Mouse (Mus musculus) thymus, postnatal 14 days (tissue): ENCODE measurements around the gene Sdccag8.
"Not testable (repeated sequence)": the region's sequence is repeated elsewhere in the genome, so short reads cannot be mapped to it uniquely, and the experiment has no call there.

Source experiments
- DNase-seq: peaks from one replicate; pipeline ENCODE4 v3.0.0; 2021

The Sdccag8 gene

GRCm38 (mm10) chr1:176879614-176880013 lies 65.2 kb downstream of the Sdccag8 start:
- DNase-seq, result no peak

DNA sequence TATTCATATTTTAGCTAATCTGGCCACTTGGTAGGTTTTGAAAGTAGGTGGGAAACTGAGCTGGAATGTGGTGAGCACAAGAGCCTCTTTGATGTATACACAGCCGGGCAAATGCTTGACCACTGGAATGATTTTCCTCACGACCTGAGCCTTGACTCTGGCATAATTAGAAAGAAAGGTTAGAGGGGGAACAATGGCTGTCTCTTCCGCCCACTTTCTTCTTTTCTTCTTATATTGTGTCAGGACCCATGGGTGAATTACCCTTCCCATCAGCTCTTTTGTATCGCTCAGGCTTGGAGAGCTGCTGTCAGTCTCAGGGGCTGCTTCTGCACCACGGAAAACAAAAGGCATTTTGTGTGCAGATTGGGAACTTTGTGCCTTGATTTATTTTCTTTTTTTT lies 65.6 kb downstream of the Sdccag8 start:
- DNase-seq, result no peak

- no peak for DNase-seq
Observed at GRCm38 (mm10) chr1:176880943-176881342, 66.5 kb downstream of the Sdccag8 start.

DNA sequence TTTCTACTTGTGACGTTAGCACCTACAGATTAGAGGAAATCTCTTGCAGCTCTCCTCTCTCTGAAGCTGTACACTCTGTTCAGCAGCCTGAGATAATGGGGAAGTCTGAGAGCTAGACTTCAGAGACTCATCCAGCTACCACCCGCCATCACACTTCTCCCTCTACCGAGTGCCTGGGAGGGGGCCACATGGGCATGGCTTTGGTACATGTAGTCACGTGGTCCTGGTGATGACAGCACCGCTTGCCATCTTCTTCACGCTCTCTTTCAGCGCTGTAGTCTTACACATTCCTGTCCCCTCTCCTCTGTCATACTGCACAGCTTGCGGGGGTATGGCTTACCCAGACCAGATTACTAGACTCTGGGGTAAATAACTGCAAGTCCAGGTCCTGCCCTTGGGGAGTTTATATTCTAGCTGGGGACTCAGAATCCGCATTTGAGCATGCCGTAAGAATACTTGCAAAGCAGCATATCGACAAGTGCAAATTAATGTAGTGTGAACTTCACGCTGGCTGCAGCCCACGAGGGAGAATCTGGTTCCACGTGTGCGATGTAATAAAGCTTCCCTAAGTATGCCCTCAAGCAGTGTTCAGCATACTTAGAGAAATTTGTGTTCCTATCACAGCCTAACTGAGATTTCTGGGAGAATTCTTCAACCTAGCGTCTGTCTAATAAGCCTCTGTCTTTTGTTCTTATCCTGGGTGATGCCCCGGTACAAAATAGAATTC lies 70.9 kb downstream of the Sdccag8 start:
- DNase-seq, result no peak

DNA sequence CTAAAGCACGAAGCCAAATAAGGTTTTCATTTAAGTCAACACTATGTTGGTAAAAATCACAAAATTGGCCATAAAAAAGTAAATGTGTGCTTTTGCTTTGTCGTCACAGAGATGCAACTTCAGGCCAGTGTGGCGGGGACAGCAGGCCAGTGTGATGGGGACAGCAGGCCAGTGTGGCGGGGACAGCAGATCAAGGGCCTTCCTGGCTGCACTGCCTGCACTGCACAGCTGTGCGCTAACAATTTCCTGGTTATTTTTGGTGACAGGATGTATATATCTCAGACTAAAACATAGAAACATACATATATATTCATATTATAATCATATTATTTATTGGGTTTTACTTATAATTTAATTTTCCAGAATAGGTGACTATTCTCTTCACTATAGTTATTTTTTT lies 71.5 kb downstream of the Sdccag8 start:
- DNase-seq, result no peak

DNA sequence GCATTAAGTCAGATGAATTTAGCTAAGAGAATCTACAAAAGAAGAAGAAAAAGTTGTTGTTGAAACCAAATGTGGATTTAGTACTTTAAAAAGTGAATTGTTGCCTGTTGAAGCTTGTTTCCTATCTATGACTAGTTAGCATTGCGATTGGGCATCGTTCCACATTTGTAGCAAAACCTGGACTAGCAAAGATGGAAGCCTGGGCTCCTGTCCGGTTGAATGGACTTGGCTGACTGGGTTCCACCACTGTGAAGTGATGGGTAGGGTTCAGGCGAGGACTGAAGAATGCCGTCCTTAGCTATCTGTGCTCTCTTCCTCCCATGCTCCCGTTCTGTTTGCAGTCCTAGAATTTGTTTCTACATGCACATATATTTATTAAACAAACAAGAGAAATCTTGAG lies 89.3 kb downstream of the Sdccag8 start:
- DNase-seq, result no peak

DNA sequence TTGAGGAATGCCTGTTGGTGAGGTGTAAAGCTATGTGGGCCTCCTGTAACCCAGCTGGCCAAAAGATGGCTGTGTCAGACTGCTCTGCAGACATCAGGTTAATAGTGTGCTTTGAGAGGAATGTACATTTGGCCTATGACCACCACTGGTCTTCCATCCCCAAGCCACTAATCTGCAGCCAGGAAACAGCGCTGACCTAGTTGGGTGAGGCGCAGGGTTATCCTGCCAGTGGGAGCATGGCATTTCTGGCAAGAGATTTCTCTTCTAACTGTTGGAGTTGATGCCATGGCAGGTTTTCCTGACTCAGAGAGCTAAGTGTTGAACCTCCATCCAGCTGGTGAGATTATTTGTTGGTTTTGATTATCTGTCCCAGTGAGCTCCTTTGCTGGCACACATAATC lies 101.5 kb downstream of the Sdccag8 start:
- DNase-seq, result no peak

- no peak for DNase-seq
Observed at GRCm38 (mm10) chr1:176919486-176919885, 105.0 kb downstream of the Sdccag8 start.

DNA sequence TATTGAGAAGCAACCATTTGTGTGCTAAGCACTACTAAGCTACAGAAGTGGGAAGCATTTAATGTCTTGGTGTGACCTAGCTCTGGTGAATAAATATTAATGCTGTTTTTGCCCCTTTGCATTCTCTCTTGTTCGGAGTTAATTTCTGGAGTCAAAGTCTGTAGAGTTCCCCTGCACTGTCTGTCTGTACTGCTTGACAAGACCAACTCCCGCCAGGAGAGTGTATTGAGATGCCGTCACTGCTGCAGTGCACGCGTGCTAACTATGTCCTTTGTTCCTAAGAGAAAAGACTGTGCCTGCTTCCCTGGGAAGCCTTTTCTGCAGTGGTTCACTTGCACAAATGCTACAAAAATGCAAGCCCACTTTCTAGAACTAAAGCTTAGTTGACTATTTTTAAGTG lies 108.4 kb downstream of the Sdccag8 start:
- no peak for DNase-seq

DNA sequence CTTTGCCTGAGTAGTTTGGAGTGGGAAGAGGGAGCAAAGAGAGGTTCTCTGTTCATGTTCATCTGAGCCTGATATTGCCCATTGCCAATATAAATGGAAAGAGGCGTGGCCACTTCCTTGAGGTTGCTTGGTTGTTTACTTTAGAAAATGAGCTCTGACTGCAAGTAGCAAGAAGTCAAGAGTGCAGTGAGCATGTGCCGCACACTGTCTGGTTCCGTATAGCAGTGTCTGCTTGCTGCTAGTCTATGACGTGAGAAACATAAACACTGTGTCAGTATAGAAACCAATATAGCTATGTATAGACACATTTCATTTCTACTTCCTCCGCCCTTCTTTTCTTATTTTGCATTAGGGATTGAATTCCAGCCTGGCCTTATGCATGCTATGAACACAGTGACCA lies 111.5 kb downstream of the Sdccag8 start:
- no peak for DNase-seq

DNA sequence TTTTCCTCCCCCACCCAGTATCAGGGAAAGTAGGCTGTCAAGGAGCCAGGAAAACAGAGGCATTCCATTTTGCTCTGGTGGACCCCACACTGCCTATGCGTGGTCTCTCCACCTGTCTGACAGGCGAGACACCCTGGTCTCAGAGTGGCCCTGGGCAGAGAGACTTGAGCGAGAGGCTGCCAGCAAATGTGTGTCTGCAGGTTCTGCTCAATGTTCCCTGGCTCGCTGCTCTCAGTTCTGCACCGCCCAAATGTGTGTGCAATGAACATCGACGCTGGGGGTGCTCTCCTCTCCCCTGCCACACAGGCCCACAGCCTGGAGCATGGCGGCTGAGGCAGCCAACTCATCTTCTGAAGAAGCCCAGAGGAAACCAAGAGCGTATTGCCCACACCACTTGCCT lies 112.9 kb downstream of the Sdccag8 start:
- DNase-seq, result no peak

GRCm38 (mm10) chr1:176929710-176930109 lies 115.2 kb downstream of the Sdccag8 start:
- DNase-seq, result no peak

GRCm38 (mm10) chr1:176930574-176930973 lies 116.1 kb downstream of the Sdccag8 start:
- DNase-seq, result no peak

- DNase-seq, result no peak
Observed at GRCm38 (mm10) chr1:176930981-176931500, 116.6 kb downstream of the Sdccag8 start.

- no peak for DNase-seq
Observed at GRCm38 (mm10) chr1:176931511-176931910, 117.1 kb downstream of the Sdccag8 start.

- no peak for DNase-seq
Observed at GRCm38 (mm10) chr1:176932320-176932950, 118.0 kb downstream of the Sdccag8 start.

DNA sequence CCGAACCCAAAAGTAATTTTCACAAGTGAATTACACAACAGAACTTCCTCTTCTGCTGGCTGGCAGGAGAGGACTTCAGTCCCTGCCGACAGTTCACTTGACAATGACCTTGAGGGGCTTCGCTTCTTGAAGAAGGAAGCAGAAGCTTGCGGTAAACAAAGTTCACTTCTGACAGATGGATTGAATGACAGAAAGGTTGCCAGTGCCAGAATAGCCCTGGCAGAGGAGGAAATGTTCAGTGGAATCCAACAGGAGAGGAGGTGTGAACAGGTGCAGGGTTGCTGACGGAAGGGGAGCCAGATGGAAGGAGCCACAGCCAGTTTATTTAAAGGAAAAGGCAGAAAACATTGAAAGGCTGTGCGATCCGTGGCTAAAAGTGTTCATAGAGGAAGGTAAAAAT lies 118.9 kb downstream of the Sdccag8 start:
- peak; percentile 27 for DNase-seq

GRCm38 (mm10) chr1:176934043-176934762 lies 119.7 kb downstream of the Sdccag8 start:
- DNase-seq, result no peak

GRCm38 (mm10) chr1:176939901-176940341 lies 125.5 kb downstream of the Sdccag8 start:
- no peak for DNase-seq

- not testable (repeated sequence) for DNase-seq
Observed at GRCm38 (mm10) chr1:176941286-176941990, 127.0 kb downstream of the Sdccag8 start.

DNA sequence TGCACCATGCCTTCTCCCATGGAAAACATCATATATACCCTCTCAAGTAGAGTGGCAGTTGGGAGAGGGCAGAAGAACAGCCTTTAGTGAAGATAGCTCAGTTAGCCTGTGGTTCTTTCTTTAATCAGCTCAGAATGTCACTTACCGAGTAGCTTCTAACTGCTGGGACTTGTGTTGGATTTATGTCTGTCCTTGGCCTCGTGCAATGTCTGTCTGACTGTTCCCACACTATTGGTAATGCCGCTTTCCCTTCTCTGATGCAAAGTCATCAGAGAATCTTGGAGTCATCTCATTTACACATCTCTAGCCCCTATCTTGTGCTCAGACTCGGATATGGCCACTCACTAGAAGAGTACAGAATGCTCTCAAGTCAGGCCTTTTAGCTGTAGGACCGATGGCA lies 128.7 kb downstream of the Sdccag8 start:
- no peak for DNase-seq

DNA sequence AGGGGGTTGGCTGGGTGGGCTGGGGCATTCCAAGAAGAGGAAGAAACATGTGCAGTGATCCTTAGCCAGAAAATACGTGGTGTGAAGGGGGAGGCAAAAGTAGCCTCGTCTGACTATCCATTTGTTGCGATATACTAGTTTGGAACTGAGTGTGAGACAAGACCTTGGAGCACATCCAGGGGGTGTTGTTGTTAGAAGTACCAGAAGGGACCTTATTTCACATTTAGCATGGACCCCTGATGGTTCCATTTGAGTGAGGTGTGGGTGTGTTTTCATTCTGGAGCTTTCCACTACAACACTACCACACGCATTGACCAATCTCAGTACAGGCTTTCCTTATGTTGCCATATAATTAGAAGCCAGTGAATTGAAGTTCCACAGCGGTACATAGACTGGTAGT lies 129.5 kb downstream of the Sdccag8 start:
- no peak for DNase-seq
